Mouse (Mus musculus) limb, embryonic 10.5 days (tissue): Measurements from ENCODE around the gene Invs. TPM values are rescaled to one million over a fixed set of nuclear protein-coding genes. Genes with fewer than 3 reads are reported as not detected.
A peak's percentile ranks its signal among the peaks of the same experiment; 100 is the strongest.

ENCODE experiments used
- DNase-seq: peaks from one replicate; pipeline ENCODE4 v3.0.0-alpha.2; 2017; ENCODE audit warnings: low spot score
- H3K27ac ChIP-seq: fragments of 300-500 bp; sonication (generic); 2 replicates; pipeline ENCODE4 v1.5.1; 2016; ENCODE audit warnings: mild to moderate bottlenecking
- H3K27me3 ChIP-seq: fragments of 300-500 bp; sonication (generic); 2 replicates; pipeline ENCODE4 v1.6.1; 2016; ENCODE audit warnings: low read depth, mild to moderate bottlenecking; ENCODE audit not compliant: poor library complexity, severe bottlenecking
- H3K36me3 ChIP-seq: fragments of 300-500 bp; sonication (generic); 2 replicates; pipeline ENCODE4 v1.6.1; 2016; ENCODE audit warnings: mild to moderate bottlenecking, moderate library complexity
- H3K4me1 ChIP-seq: fragments of 300-500 bp; sonication (generic); 2 replicates; pipeline ENCODE4 v1.6.1; 2016
- H3K4me3 ChIP-seq: fragments of 300-500 bp; sonication (generic); 2 replicates; pipeline ENCODE4 v1.5.1; 2016; ENCODE audit warnings: mild to moderate bottlenecking, moderate library complexity
- H3K9me3 ChIP-seq: fragments of 300-500 bp; sonication (generic); replicated peaks from 2 replicates; pipeline ENCODE4 v1.6.1; 2016; ENCODE audit warnings: mild to moderate bottlenecking
- WGBS: fragments of 180-500 bp; shearing (Covaris S2); methylation state at CpG from one replicate; pipeline ENCODE4 v1.1.7; 2016; 5-methylcytosine and 5-hydroxymethylcytosine counted together
- polyA plus RNA-seq: library from polyadenylated mRNA; unstranded; fragments of >200 nt; fragmentation: Nextera tagmentation; extraction: Ambion mirVana; gene quantifications from 2 replicates; pipeline ENCODE4 v1.2.1, GENCODE M21; 2016

Invs gene
- polyA plus RNA-seq, 1 experiment from 2014 or later: 12.1 TPM

GRCm38 (mm10) chr4:48275736-48276135, 3.8 kb upstream of the Invs start:
- no peak for DNase-seq
- WGBS: 80% methylated on average over 3 of the region's 3 CpGs
- Histone ChIP-seq H3K36me3 (peaks cover 5% of the 10 kb centered on the region; the same call in 1 of the 2 replicates), H3K27ac (no peak overlapping the region), H3K4me3 (no peak overlapping the region), H3K27me3 (no peaks in the 10 kb centered on the region), H3K9me3 (no peaks in the 10 kb centered on the region), H3K4me1 (peaks cover 10% of the 10 kb centered on the region)

- 92% methylated on average over 3 of the region's 3 CpGs for WGBS
- H3K36me3 ChIP-seq: peaks cover 5% of the 10 kb centered on the region; the same call in 1 of the 2 replicates
- DNase-seq: no peak
- no peaks in the 10 kb centered on the region for H3K9me3 ChIP-seq
- H3K4me3 ChIP-seq: no peak overlapping the region
- peaks cover 10% of the 10 kb centered on the region for H3K4me1 ChIP-seq
- H3K27me3 ChIP-seq: no peaks in the 10 kb centered on the region
- no peak overlapping the region for H3K27ac ChIP-seq
Observed at GRCm38 (mm10) chr4:48277011-48277410, 2.5 kb upstream of the Invs start.

GRCm38 (mm10) chr4:48278757-48279497, 633 bp upstream of the Invs start:
- peak overlapping the region; percentile 96 for H3K27ac ChIP-seq
- WGBS: under 1% methylated on average over 34 of the region's 34 CpGs

GRCm38 (mm10) chr4:48281121-48281520, 1.6 kb downstream of the Invs start:
- Histone ChIP-seq H3K27me3 (no peaks in the 10 kb centered on the region), H3K9me3 (no peaks in the 10 kb centered on the region), H3K27ac (no peak overlapping the region), H3K4me3 (no peak overlapping the region), H3K4me1 (peaks cover 10% of the 10 kb centered on the region), H3K36me3 (no peaks in the 10 kb centered on the region)
- no peak for DNase-seq
- WGBS: 96% methylated on average over 1 of the region's 1 CpGs

More at GRCm38 (mm10) chr4:48278757-48279497, 633 bp upstream of the Invs start:
- no peaks in the 10 kb centered on the region for H3K27me3 ChIP-seq
- DNase-seq: no peak
- peaks cover 10% of the 10 kb centered on the region for H3K4me1 ChIP-seq
- no peaks in the 10 kb centered on the region for H3K9me3 ChIP-seq
- H3K36me3 ChIP-seq: peaks cover 5% of the 10 kb centered on the region; the same call in 1 of the 2 replicates
- peak overlapping the region; percentile 94 for H3K4me3 ChIP-seq

GRCm38 (mm10) chr4:48287086-48287757, 7.7 kb downstream of the Invs start:
- no peak overlapping the region for H3K4me3 ChIP-seq
- H3K9me3 ChIP-seq: no peaks in the 10 kb centered on the region
- WGBS: 87% methylated on average over 5 of the region's 5 CpGs
- no peaks in the 10 kb centered on the region for H3K27me3 ChIP-seq
- peaks cover 11% of the 10 kb centered on the region for H3K36me3 ChIP-seq
- no peak for DNase-seq
- H3K27ac ChIP-seq: no peak overlapping the region
- H3K4me1 ChIP-seq: no peaks in the 10 kb centered on the region

- H3K9me3 ChIP-seq: no peaks in the 10 kb centered on the region
- H3K4me1 ChIP-seq: no peaks in the 10 kb centered on the region
- DNase-seq: no peak
- H3K36me3 ChIP-seq: peaks cover 3% of the 10 kb centered on the region
- no peak overlapping the region for H3K27ac ChIP-seq
- H3K4me3 ChIP-seq: no peak overlapping the region
- no peaks in the 10 kb centered on the region for H3K27me3 ChIP-seq
- 80% methylated on average over 3 of the region's 3 CpGs for WGBS
Observed at GRCm38 (mm10) chr4:48314814-48315213, 35.3 kb downstream of the Invs start.

- no peak overlapping the region for H3K27ac ChIP-seq
- no peak for DNase-seq
- H3K27me3 ChIP-seq: no peaks in the 10 kb centered on the region
- 84% methylated on average over 3 of the region's 3 CpGs for WGBS
- H3K4me1 ChIP-seq: no peaks in the 10 kb centered on the region
- H3K9me3 ChIP-seq: no peaks in the 10 kb centered on the region
- H3K36me3 ChIP-seq: no peaks in the 10 kb centered on the region
- no peak overlapping the region for H3K4me3 ChIP-seq
Observed at GRCm38 (mm10) chr4:48316036-48316435, 36.5 kb downstream of the Invs start.

GRCm38 (mm10) chr4:48321276-48321675, 41.7 kb downstream of the Invs start:
- Histone ChIP-seq H3K36me3 (no peaks in the 10 kb centered on the region), H3K27ac (no peak overlapping the region), H3K4me1 (no peaks in the 10 kb centered on the region), H3K27me3 (no peaks in the 10 kb centered on the region), H3K9me3 (no peaks in the 10 kb centered on the region), H3K4me3 (no peak overlapping the region)
- DNase-seq: no peak
- WGBS: 98% methylated on average over 1 of the region's 1 CpGs

GRCm38 (mm10) chr4:48322095-48322494, 42.5 kb downstream of the Invs start:
- H3K36me3 ChIP-seq: no peaks in the 10 kb centered on the region
- DNase-seq: no peak
- H3K27ac ChIP-seq: no peak overlapping the region
- no peak overlapping the region for H3K4me3 ChIP-seq
- no peaks in the 10 kb centered on the region for H3K9me3 ChIP-seq
- no peaks in the 10 kb centered on the region for H3K27me3 ChIP-seq
- 93% methylated on average over 1 of the region's 1 CpGs for WGBS
- H3K4me1 ChIP-seq: no peaks in the 10 kb centered on the region

GRCm38 (mm10) chr4:48327192-48327591, 47.6 kb downstream of the Invs start:
- no peaks in the 10 kb centered on the region for H3K9me3 ChIP-seq
- H3K4me1 ChIP-seq: no peaks in the 10 kb centered on the region
- H3K27me3 ChIP-seq: no peaks in the 10 kb centered on the region
- H3K36me3 ChIP-seq: no peaks in the 10 kb centered on the region
- no peak overlapping the region for H3K27ac ChIP-seq
- no peak for DNase-seq
- H3K4me3 ChIP-seq: no peak overlapping the region

GRCm38 (mm10) chr4:48328042-48328441, 48.5 kb downstream of the Invs start:
- no peaks in the 10 kb centered on the region for H3K9me3 ChIP-seq
- DNase-seq: no peak
- no peaks in the 10 kb centered on the region for H3K4me1 ChIP-seq
- WGBS: 58% methylated on average over 2 of the region's 2 CpGs
- H3K27ac ChIP-seq: no peak overlapping the region
- no peaks in the 10 kb centered on the region for H3K36me3 ChIP-seq
- no peak overlapping the region for H3K4me3 ChIP-seq
- no peaks in the 10 kb centered on the region for H3K27me3 ChIP-seq

- Histone ChIP-seq H3K27ac (no peak overlapping the region), H3K4me3 (no peak overlapping the region), H3K4me1 (no peaks in the 10 kb centered on the region), H3K27me3 (no peaks in the 10 kb centered on the region), H3K36me3 (no peaks in the 10 kb centered on the region), H3K9me3 (no peaks in the 10 kb centered on the region)
- 85% methylated on average over 6 of the region's 6 CpGs for WGBS
- DNase-seq: no peak
Observed at GRCm38 (mm10) chr4:48332453-48333051, 53.0 kb downstream of the Invs start.
